Mouse (Mus musculus): ENCODE measurements around the gene Rpl32. TPM values are rescaled to one million over a fixed set of nuclear protein-coding genes. Genes with fewer than 3 reads are reported as not detected.
A peak's percentile ranks its signal among the peaks of the same experiment; 100 is the strongest.

Gene Rpl32
- 1,141 and 1,199 TPM in 2 replicates for total RNA-seq (2021)
- long read RNA-seq, transcript Rpl32-202 (3 exons, 906 nt), result minor isoform, 5 of 251 reads
- long read RNA-seq, transcript Rpl32-201 (4 exons, 517 nt), result major isoform, 194 of 251 reads
- long read RNA-seq, partial matches to known transcripts, result 52 of 251 reads
- long read RNA-seq, other reads (novel, unspliced or antisense), result 0 of 251 reads

DNA sequence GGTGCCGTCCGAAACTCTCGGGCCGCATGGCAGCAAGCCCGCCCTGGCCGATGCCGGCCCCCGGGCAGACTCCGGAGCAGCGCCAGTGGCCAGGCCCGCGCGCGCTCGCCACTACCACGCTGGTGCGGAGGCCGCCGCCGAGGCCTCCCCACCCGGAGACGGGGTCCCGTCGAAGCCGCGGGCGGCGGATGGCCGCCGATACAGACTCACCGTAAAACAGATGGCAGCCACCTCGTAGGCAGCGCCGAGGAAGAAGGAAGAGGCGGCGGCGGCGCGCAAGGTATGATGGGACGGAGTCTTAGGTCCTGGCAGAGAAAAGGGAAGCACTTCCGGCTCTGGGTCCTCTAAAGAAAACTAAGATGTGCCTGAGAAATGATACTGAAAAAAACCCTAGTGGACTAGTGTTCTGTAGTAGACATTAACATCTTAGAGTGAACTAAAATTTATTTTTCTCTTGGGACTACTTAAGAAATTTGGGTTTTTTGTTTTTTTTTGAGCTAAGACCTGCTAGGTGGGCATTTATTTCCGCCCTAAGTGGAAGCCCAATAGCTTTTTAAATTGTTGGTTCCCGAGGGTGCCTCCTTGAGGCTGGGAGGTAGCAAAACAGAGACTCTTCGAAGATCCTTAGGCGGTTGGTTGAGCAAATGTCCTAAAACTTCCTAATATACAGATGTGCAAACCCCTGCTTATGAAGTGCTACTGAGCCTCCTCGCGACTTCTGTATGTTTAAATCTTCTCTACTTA, at the start of gene Rpl32:
TSS of gene Rpl32 (minus strand) at position 260 of the 744 bp plus-strand sequence.
- peak; percentile 82 for DNase-seq

DNA sequence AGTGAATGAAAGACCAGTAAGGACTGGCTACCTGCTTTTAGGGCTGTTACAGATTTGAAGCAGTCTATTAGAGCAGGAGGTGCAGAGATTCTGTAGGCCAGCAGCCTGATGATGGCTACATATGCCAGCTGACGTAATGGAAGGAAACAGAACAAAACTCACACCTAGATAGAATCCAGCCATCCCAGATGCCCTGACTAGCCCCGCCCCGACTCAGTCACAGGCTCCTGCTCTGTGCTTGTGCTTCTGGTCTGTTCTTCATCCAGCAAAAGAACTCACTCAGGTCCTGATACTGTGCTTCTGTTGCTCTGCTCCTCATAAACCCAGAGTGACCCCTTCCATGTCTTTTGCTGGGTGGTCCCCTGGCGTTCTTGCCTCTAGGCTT, 47.8 kb upstream of the Rpl32 start:
- peak; percentile 10 for DNase-seq

DNA sequence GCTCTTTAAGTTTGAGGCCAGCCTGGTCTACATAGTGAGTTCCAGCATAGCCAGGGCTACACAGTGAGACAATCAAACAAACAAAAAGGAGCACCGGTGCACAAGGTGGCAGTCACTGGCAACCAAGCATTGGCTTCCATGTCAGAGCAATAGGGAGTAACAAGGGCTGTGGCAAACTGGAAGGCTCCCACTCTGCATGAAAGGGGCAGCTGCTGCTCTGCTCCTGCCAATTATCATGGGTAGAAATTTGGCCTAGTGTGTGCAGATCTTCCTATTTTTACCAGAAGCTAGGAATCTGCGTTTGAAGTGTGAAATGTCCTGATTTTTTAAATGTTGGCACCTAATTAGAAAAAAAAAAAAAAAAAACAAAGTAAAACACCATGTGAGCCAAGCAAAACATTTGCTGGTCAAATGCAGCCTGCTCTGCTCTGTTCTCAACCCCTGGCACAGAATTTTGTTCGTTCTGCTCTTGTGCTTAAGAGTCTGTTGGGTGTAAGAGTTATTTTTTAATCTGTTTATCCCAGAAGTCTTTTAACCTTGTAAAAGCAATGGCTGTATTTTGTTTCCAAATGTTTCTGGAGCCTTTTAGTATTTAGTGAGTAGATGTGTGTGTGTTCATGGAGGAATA, 47.3 kb upstream of the Rpl32 start:
- DNase-seq, result no peak

DNA sequence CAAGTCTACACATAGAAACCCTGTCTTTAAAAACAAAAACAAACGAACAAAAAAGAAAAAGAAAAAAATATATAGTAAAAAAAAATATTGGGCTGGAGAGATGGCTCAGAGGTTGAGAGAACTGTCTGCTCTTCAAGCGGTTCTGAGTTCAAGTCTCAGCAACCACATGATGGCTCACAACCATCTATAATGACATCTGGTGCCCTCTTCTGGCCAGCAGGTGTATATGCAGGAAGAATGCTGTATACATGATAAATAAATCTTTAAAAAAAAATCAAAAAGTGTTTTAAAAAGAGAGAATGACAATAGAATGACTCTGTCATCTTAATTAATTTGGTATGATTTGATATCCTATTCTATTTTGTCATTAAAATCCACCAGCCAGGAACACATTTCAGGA, 45.9 kb upstream of the Rpl32 start:
- DNase-seq, result no peak

DNA sequence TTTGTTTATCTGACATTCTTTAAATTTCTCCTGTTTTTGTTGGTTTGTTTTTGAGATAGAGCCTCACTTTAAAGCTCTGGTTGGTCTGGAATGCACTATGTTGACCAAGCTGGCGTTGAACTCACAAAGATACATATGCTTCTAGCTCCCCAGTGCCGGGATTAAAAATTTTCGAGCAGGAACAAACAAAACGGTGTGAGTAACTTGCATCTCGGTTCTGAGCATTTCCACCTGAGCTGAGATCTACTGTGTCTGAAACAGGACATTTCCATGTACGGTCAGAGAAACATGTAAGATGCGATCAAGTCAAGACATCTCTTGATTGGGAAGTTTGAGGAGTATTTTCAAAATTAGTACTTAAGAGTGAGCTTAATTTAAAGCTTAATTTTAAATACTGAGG, 45.4 kb upstream of the Rpl32 start:
- no peak for DNase-seq

DNA sequence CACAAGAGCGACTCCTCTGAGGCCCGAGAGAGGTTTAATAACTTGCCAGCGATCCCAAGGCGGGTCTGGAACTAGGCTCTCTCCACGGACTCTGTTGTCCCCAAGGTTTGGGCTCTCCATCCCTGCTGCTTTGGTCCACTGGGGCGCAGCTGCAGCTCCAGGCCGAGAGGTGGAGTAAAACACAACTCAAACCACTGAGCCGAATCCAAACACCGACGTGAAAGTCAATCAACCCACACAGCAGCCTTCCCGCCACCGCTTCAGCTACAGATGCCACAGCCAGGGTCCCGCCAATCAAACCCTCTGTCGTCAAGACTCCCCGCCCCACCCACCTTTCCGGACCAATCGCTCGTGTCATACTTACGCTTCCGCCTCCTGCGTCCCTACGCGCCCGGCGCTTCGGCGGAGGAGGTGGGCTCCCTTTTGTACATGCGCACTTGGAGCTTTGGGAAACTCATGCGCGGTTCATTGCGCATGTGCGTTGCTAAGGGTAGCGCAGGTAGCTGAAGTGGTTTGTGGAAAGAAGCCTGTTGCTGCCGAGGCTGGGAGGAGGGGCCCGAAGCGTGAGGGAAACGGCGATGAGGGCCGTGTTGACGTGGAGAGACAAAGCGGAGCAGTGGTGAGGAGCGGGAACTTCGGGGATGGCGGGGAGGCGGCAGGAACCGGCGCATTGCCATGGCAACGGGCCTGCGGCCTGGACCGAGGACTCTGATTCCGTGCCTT, 44.7 kb upstream of the Rpl32 start, which contains the start of the genes Mbd4 and Ift122:
TSS of gene Mbd4 (minus strand) at position 281 of the 723 bp plus-strand sequence.
TSS of gene Ift122 (plus strand) at position 380 of the 723 bp plus-strand sequence.
- peak; percentile 95 for DNase-seq

DNA sequence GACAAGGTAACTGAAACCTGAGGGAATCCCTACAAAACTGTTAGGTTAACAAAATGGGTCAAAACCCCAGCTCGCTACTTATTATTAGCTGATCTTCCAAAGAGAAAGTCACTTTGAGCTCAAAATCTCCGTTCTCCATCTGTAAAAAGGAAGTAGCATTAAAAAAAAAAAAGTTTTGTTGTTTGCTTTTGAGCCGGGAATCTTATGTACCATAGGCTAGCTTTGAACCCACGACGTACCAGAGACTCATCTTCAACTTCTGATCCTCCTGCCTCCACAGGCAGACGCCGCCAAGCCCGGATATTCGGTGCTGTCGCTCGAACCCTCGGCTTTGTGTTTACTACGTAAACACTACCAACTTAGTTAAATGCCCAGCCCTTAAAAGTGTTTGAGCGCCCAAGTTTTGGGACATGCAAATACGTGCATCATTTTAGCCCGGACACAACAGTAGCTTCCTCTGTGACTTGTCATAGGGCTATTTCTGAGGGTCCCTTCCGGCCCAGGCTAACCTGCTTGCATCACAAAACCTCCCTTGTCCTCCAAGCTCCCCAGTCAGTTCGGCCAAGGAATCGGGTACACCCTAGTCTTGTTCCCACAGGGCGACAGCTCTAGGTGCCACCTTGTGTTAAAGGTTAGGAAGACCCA, 44.0 kb upstream of the Rpl32 start:
- no peak for DNase-seq

DNA sequence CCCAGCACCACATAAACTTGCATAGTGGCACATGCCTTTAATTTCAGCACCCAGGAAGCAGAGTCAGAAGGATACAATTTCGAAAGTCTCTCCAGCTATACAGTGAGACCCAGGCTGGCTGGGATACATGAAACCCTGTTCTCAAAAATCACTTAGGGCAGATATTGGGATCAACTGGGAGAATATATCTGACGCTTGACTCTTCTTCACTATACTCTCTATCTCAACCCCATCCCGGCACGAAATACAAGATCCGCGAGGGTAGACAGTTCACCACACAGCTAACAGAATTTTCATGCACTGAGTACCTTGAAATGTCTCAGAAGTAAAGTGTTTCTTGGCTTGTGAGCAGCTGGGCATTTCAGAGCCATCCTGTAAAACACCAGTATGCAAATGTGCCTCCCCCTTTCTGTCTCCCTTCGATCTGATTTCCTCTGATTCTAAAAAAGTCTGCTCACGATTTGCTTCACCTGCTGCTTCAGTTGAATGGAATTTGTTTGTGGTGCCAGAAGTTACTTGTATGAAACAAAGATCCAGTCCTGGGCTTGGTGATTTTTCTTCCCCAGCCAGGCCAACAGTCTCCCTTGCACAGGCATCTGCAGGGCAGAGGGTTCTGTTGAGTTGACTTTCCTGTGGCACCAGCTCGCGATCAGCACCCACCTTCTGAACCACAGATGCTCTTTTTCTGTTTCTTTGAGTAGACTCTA, 40.2 kb upstream of the Rpl32 start:
- no peak for DNase-seq

DNA sequence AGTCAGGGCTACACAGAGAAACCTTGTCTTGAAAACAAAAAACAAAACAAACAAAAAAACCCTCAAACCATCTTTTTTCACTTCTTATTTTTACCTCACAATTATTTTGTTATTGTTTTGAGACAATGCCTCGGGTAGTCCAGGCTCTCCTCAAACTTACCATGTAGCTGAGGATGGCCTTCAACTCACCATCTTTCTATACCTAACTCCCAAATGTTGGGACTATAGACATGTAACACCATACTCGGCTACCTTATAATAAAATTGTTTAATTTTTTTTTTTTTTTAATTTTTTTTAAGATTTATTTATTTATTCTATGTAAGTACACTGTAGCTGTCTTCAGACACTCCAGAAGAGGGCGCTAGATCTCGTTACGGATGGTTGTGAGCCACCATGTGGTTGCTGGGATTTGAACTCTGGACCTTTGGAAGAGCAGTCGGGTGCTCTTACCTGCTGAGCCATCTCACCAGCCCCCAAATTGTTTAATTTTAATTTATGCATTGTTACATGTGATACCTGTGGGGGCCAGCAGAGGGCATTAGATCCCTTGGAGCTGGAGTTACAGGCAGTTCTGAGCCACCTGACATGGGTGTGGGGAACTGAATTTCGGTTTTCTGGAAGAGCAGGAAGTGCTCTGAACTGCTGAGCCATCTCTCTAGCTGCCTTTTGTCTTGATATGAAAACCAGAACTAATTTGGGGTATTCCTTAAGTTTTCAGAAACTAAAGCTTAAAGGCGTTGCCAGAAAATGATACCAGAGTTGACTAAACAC, 38.3 kb upstream of the Rpl32 start:
- DNase-seq, result peak; percentile 52

DNA sequence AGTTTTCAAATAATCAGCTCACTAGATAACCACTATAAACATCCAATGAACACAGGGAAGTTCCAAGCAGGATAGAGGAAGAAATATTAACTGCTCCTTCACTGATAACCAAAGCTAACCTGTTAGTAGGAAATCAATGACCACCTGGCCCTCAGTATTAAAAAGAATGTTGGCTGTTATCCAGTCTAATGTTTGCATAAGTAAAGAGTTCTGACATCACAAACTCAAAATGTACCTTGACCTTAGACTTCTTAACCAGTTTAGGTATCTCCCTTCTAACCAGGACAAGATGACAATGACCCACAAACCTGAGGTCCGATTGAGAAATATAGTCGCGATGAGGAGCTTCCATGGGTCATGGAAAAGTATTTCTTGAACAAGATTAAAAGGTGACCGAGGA, 36.5 kb upstream of the Rpl32 start:
- DNase-seq, result no peak

DNA sequence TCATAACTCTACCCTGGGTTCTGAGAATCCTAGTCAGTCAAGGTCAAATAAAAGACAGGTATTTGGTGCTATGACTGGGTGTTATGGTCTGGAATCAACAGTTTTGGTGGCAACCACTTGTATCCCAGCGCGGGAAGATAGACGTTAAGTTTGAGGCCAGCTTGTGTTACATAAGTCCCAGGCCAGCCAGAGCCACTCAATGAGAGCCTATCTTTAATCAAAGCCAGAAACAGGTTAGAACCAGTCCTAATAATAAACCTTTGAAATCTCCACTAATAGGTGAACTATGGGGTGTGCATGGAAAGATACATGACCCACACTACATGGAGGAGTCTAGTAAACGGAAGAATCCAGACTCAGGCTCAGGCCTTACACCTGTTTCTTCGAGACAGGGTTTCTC, 30.2 kb upstream of the Rpl32 start:
- DNase-seq, result no peak

DNA sequence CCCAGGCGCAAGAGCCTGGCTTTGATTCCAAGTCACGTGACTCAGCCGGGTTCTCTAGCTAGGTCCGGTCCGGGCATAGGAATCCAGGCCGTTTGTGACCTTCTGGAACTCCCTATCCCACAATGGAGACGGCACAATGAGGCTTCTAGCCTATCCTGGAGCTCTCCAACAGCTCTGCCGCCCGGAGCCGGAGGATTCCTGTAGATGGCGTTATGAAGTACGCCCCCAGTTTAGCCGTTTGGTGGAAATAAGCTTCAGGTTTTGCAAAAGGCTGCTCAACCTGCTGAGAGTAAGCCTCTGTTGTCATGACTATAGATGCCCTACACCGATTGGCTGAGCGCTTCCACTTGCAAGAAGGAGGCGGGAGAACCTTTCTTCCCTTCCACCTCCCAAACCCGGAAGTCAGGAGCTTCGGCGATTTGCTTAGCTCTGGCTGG, 29.6 kb upstream of the Rpl32 start, which contains the start of gene Efcab12:
TSS of gene Efcab12 (minus strand) at position 252 of the 437 bp plus-strand sequence.
- peak; percentile 58 for DNase-seq

DNA sequence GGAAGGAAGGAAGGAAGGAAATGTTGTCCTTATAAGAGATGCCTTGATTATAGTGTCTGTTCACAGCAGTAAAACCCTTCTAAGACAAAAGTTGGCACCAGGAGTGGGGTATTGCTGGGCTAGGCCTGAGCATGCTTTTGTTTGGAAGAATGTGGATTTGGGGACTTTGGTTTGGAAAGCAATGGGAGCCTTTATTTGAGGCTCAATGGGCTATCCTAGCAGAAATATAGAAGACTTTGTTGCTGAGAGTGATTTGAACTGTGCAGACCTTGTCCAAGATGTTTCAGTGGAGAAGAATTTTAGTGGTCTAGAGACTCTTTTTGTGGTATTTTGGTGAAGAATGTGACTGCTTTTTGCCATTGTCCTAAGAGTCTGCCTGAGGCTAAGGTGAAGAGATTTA, 25.3 kb upstream of the Rpl32 start:
- DNase-seq, result no peak

DNA sequence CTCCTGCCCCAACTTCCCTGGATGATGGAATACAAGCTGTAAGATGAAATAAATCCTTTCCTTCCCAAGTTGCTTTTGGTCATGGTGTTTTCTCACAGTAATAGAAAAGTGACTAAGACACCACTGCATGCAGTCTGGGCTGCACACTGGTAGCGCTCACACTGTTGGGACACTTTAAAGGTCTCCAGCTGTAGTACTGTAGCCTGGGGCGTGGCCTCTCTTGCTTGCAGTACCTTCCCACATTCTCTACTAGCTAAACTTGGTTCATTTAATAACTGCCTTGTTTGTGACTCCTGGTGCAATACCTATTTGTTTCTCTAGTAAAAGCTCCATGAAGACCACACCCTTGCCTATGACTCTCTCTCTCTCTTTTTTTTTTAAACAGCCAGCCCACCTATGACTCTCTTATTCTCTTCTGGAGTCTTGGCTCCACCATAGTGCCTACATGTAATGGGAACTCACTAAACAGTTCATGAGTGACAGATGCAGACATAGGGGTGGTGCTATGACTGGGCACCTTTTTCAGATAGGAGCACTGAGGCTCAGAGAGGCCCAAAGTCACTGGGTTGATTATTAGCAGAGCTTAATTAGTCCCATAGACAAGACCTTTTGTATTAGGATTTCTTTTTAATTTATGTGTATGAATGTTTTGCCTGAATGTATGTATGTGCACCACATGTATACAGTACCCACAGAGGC, 23.8 kb upstream of the Rpl32 start:
- DNase-seq, result no peak

DNA sequence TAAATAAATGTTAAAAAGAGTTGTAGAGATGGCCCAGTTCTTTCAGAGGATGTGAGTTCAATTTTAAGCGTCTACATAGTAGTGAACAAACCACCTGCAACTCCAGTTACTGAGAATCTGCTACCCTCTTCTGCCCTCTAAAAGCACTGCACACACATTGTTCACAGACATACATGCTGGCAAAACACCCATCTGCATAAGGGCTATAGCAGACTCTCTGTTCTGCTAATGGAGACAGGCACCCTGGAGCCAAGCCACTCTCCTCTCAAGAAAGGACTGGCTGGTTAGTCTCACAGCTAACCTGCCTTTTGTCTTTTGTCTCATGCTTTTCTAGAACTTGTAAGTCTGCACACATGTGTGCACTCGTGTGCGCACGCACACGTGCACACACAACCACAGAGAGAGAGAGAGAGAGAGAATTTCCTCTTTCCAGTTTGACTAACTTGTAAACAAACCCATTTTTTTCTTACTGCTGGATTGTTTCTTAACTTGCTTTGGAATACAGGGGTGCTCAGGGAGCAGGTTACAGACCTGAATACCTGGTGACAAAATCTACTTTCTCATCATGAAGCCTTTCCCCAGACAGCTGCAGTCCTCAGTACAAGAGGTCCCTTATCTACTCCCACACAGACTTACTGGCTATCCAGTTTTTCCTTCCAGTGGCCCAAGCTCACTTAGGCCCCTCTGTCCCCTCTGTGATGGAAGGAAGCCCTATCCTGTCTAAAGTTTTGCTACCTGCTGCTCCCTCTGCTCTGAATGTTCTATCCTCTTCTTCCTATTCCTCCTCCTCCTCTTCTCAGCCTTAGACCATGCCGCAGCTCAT, 22.4 kb upstream of the Rpl32 start:
- DNase-seq, result no peak

DNA sequence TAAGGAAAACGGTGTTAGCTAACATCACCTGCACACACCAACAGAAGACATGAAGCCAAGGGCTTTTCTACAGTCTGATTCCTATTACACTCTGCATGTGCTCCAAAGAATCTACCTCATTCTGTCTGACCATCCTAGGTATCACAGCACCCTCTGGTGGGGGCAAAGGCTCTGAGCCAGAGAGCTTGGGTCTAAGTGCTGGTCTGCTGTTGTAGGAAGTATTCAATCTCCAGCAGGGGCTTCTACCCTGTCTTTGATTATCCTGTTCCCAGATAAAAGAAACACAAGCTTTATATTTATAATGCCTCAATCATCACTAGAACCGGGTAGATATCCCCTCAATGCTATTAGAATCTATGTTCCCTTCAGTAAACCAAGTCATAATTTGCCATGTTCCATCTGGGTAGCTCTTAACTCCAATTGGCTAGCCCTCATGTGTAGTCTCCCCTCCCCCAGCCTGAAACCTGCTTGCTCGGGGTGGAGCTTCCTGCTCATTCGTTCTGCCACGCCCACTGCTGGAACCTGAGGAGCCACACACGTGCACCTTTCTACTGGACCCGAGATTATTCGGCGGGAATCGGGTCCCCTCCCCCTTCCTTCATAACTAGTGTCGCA, 15.4 kb upstream of the Rpl32 start:
- DNase-seq, result peak; percentile 49

DNA sequence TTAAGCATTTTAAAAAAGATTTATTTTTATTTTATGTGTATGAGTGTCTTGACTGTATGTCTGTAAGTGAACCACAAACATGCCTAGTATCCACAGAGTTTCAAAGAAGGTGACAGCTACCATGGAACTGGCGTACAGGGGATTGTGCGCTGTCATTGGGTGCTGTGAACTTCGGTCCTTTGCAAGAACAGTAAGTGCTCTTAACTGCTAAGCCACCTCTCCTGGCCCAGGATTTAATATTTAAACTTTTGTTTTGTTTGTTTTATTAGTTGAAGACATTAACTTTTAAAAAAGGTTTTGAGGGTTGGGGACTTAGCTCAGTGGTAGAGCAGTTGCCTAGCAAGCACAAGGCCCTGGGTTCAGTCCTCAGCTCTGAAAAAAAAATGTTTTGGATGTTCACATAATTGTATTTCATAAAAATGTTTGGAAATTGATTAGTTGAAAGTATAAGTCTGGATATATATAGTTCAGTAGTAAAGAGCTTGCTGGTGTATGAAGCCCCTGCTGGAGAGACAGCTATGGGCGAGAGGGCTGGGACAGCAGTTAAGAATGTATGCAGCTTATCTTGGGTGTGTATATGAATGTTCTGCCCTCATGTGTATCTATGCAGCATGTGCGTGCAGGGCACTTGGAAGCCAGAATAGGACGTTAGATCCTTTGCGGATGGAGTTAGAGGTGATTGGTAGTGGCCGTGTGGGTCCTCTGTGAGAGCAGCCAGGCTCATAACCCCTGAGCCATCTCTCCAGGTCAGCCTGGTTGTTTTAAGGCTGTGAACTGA, 12.9 kb upstream of the Rpl32 start:
- DNase-seq, result no peak

DNA sequence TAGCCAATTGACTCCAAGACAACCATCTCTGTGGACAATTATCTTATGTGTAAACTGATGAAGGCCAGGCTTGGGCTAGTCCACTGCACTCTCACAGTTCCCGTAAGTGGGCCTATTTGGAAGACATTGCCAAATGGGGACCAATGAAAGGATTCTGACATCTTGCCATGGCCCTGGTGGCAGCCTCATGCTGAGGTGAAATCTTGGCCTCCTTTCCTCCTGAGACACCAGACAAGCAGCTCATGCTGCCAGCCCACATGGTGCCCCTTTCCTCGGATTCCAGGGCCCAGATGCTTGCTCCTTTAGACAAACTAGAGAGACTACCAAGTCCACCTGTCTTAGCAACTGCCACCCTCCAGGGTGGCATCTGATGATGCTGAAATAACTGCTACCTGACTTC, 9.6 kb upstream of the Rpl32 start:
- DNase-seq, result no peak
